Mouse (Mus musculus) neural tube, embryonic 11.5 days (tissue): ENCODE measurements around the gene Gm16223. TPM values are rescaled to one million over a fixed set of nuclear protein-coding genes. Genes with fewer than 3 reads are reported as not detected.

Experiments used
- polyA plus RNA-seq: library from polyadenylated mRNA; unstranded; fragments of >200 nt; fragmentation: Nextera tagmentation; extraction: Ambion mirVana; gene quantifications from 2 replicates; pipeline ENCODE4 v1.2.1, GENCODE M21; 2014

Gene Gm16223
- polyA plus RNA-seq, 1 experiment from 2014 or later: not detected

Other genes starting within 250 kb of the Gm16223 start
- 22.9 and 25.6 TPM in 2 replicates for gene Bod1l, start 223.6 kb upstream of the Gm16223 start, polyA plus RNA-seq